Mouse (Mus musculus) telencephalon, adult 2 months (tissue): ENCODE measurements around the gene Sfrp2.

Source experiments
- DNase-seq: peaks from one replicate; pipeline ENCODE4 v3.0.0-alpha.2; 2011; ENCODE audit warnings: low read depth, low spot score

Gene Sfrp2

DNA sequence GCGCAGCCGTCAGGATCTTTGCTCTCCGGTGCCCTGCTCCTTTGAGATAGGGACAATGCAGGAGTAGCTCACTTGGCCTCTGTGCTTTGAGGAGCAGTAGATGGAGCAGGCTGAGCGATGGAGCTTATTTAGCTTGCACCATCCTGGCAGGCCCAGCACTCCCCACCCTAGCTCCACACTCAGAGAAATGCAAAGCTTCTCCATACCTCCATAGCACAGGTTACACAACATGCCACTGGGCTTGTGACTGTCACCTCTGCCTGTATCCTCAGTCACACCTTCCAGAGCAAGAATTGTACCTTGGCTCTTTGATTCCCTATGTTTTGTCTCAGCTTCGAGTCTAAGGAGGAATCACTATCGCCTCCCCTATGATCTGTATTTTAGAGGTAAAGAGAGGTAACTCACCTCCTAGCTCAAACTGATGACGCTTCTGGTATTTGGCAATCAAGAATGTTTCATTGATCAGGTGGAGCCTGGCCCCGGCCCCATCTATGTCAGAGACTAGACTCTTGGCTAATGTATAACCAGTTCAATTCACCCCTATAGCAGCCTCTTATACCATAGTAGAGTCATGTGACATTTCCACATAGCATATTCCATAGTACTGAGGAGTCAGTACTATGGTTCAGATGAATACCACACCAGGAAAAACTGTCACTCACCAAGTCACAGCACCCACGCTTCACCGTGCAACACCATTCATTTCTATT is 5.2 kb downstream of the Sfrp2 start:
- no peak for DNase-seq

- no peak for DNase-seq
Measured at GRCm38 (mm10) chr3:83773281-83773680, 7.2 kb downstream of the Sfrp2 start.

GRCm38 (mm10) chr3:83775403-83775802 is 9.3 kb downstream of the Sfrp2 start:
- no peak for DNase-seq

DNA sequence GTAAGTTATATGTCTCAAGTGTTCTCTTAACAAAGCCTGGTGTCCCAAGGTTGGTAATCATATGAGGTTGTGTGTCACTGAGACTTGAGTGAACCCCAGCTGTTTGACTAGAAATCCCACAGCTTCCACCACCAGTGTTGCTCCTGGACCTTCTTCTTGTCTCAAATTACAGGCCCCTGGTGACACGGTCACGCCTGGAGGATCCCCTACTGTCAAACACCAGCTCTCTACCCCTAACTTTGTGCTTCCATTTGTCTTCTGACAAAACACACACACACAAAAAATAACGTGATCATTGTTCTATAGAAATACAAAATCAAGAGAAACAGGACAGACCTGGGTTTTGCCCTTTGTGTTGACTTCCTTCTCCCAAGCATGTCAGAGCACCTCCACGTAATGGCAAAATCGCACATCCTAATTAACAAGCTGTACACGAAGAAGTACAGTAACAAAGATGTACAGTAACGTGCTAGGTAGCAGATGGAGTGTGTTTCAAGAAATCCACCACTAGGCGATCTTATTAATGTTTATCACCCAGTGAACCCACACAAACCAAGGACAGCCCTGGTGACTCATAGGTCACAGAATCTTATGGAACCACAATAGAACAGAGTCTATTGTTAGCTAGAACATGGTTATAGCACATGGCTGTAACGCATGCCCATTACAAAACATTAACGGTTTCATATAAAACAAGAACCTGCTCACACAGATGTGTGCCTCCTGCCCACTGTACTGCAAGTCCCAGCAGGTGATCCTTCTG is 15.5 kb downstream of the Sfrp2 start:
- DNase-seq, result no peak

DNA sequence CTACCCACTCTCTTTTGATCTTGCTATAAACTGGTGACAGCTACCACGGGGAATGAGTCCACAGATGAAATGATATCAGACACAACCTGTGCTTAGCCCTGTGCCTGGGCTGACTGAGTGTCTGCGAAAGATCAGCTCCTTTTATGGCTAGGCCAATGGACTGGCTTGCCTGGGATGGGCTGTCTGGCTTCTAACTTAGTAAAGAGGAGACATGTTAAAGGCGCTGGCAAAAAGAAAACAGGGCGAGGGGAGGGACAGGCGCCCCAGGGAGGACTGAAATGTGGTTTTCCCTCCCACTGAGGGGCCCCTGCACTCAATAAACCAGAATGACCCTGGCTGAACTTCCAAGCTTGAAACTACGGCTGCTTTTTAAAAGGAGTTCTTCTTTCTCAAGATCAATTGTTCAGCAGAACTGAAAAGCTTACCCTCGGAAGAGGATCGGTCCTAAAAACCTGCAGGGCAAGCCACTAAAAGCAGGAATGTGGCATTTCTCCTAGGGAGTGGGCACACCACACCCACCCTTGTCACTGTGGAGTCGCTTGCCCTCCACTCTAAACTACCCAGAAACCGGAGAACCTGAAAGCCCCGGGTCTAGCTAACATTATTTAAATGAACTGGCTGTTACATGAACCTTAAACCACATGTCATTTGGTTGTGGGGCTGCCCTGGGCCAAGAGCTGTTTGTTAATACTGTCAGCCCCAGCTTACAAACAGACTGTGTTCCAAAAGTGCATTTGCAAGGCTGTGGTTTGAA is 17.8 kb downstream of the Sfrp2 start:
- DNase-seq, result no peak

DNA sequence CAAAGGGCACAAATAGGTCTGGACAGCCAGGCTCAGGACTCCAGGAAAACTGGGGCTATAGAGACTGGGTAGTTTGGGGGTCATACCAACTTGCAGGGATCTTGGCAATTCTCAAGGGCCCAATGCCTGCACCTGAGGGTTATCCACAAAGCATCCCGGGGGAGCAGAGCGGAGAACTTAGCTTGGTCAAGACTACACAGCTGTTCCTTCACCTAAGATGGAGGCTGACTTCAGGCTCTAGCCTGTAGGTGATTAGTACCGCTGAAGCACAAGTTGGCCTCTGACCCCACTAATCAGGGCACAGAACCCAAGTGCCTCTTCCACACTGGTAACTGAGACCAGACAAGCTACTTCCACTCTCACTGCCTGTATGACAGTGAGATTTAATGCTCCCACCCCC is 18.6 kb downstream of the Sfrp2 start:
- DNase-seq, result no peak

- no peak for DNase-seq
Measured at GRCm38 (mm10) chr3:83787086-83787485, 21.0 kb downstream of the Sfrp2 start.

GRCm38 (mm10) chr3:83787776-83788305 is 21.7 kb downstream of the Sfrp2 start:
- DNase-seq, result no peak

GRCm38 (mm10) chr3:83789651-83790451 is 23.7 kb downstream of the Sfrp2 start:
- no peak for DNase-seq

GRCm38 (mm10) chr3:83791444-83791843 is 25.3 kb downstream of the Sfrp2 start:
- DNase-seq, result no peak

DNA sequence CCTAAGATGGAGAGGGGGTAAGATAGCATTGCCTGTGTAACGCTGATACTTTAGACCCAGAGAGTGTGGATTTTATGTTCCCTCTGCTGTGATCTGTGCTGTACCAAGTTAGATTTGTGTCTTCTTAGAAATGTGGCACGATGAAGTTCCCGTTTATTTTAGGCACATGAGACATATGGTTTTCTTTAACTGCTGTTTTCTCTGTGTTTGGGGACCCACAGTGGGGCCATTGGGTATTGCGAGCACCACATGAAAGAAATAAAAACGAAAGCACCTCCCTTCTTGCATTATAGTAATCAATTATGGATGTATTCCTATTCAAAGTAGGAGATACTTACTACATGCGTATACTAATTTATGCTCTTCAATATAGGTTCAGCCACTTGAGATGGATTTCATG is 31.0 kb downstream of the Sfrp2 start:
- DNase-seq, result peak; percentile 45

DNA sequence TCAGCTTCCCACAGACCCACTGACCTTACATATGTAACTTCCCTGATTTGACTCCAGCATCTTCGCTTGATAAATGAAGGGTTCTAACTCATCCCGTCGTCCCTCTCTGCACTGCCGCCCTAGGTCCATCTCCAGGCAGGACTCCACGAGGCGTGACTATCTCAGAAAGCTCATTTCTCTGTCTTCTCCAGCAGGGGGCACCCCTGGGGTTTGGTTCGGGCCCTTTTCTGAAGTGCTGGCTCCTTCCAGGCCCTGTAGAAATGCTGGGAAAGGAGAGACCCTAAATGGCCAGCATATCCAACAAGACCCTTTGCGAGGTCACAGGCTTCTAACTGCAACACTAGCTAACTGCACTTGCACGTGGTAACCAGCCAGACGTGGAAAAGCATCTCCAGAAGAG is 31.7 kb downstream of the Sfrp2 start:
- no peak for DNase-seq

DNA sequence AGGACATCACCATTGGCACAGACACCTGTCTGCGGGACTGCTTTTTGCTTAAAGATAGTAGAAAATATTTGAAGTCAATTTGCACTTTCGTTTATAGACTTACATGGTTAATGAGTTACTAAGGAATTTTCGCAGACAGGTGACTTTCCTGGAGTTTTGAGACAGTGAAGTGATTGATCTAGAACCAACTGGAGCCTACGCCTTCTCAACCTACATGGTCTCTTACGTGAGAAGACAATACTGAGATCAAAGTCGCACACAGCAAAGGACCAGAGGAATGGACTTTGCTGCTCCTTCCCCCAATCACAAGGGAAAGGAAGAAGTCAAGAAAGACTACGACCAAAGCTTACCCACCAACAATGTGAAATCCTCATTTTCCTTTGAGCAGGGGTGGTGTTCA is 33.4 kb downstream of the Sfrp2 start:
- DNase-seq, result no peak

DNA sequence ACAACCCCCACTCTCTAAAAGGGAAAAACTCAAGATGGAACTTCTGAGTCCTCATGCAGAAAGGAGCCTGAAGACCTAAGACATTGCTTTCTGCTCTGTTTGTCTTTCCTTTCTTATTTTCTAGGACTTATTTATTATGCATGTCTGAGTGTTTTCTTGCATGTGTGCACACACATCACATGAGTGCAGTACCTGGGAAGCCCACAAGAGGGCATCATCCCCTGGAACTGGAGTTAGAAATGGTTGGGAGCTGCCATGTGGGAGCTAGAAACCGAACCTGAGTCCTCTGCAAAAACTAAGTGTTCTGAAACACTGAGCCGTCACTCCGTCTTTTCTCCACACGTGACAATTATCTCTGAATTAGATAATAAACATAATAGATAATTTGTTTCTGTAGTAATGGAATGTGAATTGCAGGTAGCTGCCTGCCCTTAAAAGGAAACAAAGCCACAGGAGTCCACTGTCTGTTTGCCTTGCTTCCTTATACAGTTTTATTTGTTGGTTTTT is 35.6 kb downstream of the Sfrp2 start:
- no peak for DNase-seq

GRCm38 (mm10) chr3:83808483-83808882 is 42.4 kb downstream of the Sfrp2 start:
- DNase-seq, result no peak

GRCm38 (mm10) chr3:83811987-83812386 is 45.9 kb downstream of the Sfrp2 start:
- no peak for DNase-seq

DNA sequence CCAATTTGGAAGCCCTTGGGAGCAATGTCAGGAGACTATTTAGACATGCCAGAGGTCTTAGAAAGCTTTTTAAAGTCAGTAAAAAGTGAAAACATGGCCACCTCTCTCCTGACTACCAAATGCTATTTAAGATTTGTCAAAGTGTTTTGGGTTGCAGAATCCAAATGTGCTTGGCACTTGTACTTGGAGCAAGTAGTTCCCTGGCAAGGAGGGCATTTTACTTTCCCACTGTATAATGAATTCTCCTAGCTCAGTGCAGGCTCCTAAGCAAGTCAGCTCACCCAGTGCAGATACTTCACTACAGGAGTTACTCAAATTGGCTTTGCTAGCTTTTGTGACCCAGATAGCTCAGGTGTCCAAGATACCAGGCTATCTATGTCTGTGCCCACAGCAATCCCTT is 46.7 kb downstream of the Sfrp2 start:
- DNase-seq, result no peak

- DNase-seq, result no peak
Measured at GRCm38 (mm10) chr3:83816372-83816925, 50.3 kb downstream of the Sfrp2 start.

- no peak for DNase-seq
Measured at GRCm38 (mm10) chr3:83823774-83824173, 57.7 kb downstream of the Sfrp2 start.
